Mouse (Mus musculus): ENCODE data around the gene Tcf7.

Gene Tcf7

DNA sequence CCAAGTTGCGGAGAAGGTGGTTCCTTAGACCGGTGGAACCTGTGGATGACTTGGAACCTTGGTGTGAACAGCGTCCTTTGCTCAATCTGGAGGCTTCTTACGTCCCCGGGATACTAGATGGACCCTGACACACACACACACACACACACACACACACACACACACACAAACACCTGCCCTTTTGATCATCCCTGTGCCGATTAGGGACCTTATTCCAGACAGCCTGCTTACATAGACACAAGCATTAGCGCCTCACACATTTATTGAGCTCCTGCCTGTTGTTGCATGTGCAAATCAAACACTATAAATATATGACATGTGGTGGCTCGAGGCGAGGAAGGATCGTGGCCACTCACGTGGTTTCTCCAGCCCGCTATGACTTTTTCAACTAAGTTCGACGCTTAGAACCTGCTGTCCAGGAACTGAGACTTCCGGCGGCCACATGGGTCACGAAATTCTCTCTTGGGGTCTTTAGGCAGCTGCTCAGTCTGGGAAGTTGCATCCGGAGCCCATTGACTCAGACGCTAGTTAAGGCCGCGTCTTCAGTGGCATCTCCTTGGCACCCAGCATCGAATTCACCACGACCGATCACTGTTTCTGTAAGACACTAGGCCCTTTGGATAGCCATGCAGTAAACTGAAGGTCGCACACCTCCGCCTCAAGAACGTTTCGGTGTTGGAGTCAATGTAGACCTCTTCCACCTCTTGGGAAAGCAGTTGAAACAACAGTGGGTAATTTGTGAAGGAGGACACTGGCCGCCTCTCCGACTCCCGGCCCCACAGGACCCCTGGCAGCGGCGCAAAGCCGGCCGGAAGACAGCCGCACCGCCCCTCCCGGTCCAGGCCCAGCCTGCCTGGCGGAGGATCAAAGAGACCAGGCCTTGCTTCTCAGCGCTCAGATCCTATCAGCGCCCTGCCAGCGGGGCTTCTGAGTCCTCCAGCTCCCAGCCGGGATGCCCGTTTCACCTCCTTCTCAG lies 1.1 kb upstream of the Tcf7 start:
- DNase-seq (ENCODE audit: low spot score) = peak; percentile 21

DNA sequence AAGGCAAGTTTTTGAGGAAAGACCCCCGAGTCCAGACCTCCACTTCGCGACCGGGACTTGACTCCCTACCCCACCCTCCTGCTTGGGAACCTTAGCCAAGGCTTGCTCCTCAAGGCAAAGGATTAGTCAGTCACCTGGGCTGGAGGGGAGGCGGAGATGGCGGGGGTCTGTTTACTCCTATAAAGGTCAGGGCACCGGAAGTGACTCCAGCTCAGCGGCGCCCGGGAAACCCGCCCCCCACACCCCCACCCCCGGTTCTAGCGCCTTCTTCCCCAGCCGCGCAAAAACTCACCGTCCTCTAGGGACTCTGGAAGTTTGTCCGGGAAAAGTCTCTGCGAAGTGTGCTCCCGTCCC lies 417 bp downstream of the Tcf7 start:
- no peak for DNase-seq (ENCODE audit: low spot score)

DNA sequence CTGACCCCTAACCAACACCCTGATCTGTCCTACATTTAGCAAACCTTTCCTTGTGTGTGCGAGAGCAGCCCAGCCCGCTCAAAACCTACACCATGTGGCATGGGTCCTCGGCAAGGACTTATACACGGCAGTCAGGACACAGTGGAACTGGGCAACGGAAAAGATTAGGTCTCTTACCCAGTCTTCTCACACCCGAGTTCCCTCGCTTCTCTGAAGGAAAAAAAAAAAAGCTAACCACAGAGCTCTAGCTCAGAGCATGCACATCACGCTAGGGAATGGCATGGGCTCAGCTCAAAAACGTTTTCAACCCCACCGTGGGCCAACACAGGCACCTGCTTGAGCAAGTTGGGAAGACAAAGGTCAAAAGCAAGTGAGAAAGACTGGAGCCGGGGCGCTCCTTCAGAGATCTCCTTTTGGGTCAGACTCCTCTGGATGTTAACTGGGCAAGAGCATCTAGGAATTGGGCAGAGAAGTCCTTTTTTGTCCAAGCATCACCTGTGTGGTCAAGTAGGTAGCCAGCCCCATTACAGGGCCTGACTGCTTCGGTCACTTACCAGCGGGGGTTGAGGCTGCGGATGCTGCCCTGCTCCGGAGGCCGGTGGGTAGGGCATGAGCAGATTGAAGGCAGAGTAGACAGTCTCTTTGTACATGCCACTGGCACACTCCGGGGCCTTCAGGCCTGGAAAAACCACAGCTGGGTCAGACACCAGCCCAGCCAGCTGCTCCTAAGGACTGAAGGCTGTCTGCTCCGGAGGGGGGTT lies 1.1 kb downstream of the Tcf7 start:
- no peak for DNase-seq (ENCODE audit: low spot score)

DNA sequence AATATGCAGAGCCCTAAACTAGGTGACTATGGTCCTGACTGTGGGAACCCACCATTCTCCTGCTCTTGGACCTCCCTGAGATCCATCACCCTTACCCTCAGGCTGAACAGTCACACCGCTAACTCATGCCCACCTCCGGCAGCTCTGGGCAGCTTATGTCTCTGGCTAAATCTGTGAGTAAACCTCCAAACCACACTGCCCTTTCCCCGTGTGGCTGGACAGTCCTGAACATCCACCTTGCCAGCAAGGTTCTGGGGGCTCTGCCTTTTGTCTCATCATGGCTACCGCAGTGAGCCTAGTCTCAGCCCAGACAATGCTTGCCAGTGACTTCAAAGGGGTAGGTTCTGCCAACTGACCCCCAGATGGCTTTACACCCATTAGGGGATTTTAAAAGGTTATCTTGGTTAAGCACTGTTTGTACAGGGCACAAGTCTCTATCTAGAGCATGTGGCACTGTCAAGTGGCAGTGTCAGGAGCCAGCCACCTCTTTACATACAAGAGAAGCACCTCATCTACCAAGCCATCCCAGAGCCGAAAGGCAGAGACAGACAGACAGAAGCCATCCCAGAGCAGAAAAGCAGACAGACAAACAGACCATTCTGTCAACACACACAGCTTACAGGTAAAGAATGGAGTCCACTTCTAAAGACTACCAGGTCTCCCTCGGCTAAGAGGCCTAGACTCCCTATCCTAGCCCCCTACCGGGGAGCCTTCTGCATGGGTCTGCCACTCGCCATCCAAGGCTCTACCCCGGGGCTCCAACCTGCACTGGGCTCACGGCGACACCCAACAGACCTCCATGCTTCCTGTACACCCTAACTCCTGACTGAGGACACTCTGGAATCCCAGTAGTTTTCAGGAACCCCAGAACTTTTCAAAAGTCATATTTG lies 2.0 kb downstream of the Tcf7 start:
- DNase-seq (ENCODE audit: low spot score) = no peak

DNA sequence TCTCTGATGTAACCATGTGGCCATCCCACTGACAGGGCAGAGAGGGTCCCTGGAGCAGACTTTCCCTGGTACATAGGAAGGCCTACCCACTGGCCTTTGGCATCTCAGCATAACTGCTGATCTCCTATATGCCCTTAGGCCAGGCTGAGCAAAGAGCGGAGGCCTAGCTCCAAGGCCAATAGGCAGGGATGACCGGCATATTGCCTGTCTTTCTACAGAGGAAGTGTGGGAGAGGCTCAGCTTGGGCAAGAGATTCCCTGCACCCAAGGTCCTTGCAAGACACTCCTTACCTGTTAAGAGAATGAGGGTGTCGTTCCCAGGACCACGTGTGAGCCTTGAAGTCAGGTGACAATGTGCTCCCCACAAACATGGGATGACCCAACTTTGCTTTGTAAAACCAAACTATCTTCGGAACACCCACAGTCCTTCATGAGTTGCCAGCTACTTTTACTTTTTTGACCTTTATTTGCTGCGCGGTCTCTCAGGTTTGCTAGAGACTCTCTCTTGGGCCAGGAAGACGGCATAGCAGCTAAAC lies 3.1 kb downstream of the Tcf7 start:
- DNase-seq (ENCODE audit: low spot score) = no peak

DNA sequence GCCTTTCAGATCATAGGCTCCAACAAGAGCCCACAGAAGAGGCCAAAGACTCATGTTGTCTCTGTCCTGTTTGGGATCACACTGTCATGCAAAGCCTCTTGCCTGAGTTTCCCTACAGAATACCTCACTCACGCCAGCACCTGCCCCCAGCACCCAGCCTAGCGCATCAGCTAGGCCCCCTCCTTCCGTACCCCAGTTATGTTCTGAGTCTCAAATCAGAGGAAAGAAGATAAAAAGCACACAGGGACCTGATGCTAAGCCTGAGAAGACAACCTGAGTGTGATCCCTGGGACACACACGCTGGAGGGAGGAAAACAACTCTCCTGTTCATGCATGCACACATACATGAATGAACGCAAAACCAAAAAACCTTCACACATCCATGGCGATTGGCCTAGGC lies 3.8 kb downstream of the Tcf7 start:
- no peak for DNase-seq (ENCODE audit: low spot score)

DNA sequence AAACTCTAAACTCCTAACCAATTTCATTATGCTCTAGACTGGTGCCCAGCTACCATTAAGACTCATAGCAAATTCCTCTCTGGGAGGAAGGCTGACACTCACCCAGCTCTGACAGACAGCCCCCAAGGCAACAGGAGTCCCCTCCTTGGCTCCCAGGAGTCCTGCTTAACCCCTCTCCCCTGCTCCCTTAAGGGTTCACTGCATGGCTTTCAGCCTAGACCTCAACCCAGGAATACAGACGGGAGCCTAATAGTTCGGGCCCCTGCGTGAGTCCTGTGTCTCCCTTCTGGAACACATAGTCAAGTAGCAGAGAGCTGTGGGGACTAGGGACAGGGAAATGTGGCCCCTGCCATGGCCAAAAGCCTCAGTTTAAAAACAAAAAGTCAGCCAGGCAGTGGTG lies 4.7 kb downstream of the Tcf7 start:
- no peak for DNase-seq (ENCODE audit: low spot score)

DNA sequence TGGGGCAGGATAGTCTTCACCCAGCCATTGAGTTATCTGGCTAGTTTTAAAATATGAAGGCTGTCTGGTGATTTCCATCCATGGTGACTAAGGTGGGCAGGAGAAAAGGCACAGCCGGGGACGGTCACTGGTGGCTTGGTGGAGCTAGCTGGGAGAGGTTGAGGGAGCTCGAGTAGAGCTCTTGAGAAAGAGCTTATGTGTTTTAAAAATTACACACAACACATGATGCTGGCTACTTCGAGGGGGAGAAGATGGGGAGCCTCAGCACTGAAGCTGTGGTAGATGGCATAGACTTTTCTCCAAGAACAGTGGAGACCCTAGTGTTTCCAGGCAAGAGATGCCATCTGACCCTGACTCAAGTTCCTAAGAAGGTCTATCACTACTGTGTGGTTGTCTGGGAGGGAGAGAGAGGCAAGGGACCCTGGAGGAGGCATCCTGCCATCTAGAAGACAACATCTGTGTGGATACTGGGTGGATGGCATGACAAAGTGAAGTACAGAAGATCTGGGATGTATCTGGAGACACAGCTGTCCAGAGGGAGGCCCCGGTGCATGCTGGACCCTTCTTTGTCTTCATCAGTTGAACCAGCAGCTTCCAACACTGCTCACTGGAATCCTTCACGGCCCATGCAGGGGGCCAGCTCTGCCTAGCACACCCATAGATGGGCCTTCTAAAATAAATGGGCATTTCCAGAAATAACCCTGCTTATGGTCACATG lies 5.2 kb downstream of the Tcf7 start:
- DNase-seq (ENCODE audit: low spot score) = no peak

DNA sequence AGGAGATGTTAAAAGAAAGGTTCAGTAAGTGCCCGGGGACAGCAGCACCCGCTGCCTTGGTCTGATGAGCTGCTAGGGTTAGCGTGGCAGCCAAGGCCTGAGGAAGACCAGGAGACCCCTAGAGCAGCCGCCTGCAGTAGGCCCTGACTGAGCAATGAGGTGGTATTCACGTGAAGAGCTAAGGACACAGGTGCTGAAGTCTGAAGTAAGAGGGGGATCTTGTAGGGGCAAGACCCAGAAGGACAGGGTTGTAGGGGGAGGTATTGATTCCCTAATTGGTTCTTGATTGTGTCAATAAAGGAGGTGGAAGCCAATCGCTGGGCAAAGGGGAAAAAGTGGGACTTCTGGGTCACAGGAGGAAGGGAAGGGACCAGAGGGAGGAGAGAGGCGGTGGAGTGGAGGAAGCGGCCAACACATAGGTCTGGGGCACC lies 5.8 kb downstream of the Tcf7 start:
- DNase-seq (ENCODE audit: low spot score) = no peak

DNA sequence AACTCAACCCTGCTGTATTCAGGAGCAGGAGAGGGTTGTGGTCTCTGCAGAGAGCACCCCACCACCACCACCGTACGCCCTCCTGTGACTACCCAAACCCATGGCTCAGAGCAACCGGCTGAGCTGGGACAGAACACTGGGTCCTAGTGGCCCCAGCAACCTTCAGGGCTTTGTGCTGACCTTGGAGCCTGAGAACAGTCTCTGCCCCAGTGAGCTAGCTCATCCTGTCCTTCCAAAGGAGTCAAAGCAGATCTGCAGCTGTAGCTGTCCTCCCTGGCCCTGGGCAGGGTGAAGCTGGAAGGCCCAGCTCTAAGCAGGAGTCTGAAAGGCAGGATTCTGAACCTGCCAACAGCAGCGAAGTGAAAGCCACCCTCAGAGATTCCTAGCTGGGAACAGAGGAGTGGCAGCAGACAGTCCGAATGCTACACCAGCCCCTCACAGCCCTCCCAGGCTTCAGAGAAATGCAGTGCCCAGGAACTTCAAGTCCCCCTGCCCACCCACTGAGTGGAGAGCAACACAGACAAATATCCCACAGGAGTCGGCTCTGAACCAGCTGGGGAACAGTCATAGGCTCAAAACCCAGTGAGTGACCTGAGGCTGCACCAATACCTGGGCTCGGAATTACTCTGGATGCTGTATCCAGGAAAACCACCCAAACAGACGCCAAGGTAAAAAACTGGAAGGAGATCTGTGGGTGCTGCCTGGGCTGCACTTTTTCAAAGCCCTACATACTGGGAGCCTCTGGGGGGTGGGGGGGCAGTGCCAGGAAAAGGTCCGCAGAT lies 6.8 kb downstream of the Tcf7 start:
- DNase-seq (ENCODE audit: low spot score) = peak; percentile 23

DNA sequence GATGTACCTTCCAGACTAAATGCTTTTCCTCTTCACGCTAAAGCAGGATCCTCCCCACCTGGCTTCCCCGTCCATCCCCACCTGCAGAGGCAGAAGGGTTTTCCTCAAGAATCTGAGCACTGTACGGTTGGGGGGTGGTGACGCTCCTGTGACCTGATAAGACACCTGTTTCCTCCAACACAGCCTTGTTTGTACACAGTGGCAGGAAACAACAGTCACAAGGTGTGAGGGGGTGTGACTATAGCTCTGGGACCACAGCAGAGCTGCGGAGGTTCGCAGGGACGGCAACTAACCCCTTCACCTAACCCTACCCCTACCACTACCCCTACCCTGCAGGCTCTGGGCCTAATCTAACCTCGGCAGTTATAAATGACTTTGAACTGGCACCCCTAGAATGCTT lies 7.4 kb downstream of the Tcf7 start:
- DNase-seq (ENCODE audit: low spot score) = no peak

DNA sequence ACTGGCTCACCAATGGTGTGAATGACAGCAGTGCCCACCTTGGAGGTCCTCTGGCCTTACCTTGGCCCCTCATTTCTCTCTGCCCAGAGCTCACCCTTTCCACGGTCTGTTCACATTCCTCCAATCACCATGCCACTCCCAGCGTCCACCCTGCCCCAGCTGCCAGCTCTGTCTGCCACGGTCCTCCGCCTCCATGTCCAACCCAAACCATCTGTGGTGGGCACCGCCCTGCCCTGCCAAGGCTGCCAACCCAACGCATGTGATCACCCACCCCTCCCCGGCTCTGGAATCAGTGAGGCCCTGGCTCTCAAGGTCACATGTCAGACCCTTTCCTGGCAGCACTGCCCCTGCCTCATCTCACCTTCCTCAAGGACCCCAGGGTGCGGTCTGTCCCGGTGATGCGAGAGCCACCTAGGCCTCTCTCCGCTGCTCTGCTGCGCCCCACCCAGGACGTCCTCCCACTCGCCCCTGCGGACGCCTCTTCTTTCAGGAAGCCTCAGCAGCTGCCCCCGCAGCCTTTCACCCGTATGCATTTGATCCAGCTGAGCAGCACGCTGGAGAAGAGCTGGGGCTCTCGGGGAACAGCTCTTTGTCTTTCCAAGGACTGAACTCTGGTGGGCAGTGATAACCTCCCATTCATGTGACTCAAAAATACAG lies 8.2 kb downstream of the Tcf7 start:
- no peak for DNase-seq (ENCODE audit: low spot score)

DNA sequence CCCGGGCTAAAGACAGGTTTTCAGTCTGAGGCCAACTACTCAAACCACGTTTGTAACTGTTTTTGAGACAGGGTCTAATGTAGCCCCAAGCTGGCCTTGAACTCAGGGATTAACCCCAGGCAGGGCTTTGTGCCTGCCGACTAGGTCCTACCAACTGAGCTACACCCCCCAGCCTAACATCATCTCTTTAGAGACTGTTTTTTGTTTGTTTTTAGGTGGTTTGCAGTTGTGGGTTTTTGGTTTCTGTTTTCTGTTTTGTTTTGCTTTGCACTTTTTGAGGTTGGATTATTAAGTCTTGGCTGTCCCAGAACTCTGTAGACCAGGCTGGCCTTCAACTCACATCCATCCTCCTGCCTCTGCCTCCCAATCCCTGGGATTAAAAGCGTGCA lies 8.9 kb downstream of the Tcf7 start:
- no peak for DNase-seq (ENCODE audit: low spot score)

DNA sequence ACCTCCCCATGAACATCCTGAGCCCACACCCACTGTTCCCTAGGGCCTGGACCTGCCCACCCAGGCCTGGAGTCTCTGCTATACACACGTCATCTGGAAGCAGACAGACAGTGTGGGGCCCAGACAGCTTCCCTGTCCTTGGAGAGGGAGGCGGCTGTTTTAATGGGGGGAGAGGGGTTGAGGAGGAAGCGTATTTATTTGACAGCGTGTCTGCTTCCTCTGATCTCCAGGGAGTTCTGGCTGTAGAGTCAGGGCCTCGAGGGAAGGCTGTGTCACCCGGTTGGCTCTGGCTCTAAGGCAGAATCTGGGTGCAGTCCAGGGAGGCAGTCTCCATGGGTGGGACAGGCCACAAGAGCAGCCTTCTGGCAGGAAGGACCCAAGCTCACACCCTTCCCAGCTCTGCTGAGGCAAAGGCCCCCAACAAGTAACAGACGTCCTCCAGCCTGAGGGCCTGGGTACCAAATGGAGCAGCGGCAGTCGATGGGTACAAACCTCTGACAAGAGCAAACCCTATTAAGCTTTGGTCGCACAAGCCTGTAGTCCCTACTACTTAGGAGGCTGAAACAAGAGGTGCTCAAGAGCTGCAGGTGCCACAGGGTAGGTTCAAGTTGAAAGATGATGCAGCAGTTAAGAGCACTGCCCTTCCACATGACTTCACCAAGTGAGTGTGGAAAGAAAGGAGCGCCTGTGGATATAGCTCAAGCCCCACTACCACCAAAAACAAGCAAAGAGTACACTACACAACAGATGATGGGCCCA lies 9.5 kb downstream of the Tcf7 start:
- no peak for DNase-seq (ENCODE audit: low spot score)

DNA sequence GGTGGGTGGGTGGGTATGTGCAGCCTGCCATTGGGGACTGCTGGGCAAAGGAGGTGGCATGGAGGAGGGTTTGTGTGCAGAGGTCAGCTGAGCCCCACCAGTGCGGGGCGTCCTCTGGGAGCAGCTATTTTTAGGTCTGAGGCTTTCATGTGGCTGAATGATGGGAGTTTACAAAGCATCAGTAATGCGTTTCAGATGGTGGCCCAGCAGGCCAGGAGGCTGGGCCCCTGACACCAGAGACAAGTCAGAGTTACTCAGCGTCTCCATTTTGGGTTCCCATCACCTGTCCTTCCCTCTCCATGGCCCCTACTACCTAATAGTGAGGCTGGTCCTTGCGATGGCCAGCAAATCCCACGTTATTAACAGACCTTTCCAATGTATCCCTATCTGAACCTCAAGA lies 10.2 kb downstream of the Tcf7 start:
- no peak for DNase-seq (ENCODE audit: low spot score)

DNA sequence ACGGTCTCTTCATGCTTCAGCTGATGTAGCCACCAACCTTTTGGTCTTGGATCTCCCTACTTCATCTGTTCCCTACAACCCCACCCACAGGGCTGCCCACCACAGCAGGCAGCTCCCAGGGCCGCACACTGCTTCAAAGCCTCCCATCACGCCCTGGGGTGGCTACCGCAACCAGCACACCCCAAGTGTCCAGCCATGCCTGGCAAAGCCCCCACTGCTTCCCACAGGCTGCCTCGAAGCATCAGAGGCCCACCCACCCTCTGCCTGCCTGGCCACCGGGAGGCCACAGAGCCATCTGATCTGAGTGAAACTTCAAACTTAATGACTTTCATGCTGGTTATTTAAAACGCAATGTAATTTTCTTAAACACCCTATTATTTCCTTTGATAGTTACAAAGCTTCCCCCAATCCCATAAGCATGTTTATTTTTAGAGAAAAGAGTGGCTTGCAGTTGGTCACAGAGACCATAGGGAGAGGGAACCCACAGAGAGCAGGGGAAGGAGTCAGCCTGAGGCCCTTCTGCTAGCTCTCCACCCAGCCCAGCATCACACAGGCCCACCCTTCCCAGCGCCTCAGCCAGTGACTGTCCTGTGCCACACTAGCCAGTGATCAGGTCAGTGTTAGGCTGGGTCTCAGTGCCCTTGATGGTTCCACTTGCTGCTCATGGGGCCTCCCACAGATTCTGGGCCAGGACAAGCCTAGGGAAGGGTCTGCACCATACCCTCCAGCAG lies 10.9 kb downstream of the Tcf7 start:
- no peak for DNase-seq (ENCODE audit: low spot score)

DNA sequence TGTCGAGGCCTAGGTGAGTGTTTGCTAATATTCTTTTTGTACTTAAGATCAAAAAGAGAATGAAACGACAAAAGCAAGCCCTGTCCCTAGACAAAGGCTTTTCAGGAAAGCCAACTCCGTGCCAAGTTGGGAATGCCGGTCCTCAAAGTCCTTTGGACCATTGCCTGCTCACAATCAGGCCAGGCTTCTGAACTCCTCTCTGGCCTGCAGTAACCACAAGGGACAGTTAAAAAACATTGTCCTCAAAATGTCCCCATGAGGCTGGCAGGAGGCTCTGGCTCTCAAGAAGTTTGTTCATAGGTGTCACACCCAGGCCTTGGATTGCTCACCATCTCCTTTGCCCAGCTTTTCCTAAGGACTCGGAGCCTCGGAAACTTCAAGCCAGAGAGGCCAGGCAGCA lies 13.0 kb downstream of the Tcf7 start:
- DNase-seq (ENCODE audit: low spot score) = no peak

DNA sequence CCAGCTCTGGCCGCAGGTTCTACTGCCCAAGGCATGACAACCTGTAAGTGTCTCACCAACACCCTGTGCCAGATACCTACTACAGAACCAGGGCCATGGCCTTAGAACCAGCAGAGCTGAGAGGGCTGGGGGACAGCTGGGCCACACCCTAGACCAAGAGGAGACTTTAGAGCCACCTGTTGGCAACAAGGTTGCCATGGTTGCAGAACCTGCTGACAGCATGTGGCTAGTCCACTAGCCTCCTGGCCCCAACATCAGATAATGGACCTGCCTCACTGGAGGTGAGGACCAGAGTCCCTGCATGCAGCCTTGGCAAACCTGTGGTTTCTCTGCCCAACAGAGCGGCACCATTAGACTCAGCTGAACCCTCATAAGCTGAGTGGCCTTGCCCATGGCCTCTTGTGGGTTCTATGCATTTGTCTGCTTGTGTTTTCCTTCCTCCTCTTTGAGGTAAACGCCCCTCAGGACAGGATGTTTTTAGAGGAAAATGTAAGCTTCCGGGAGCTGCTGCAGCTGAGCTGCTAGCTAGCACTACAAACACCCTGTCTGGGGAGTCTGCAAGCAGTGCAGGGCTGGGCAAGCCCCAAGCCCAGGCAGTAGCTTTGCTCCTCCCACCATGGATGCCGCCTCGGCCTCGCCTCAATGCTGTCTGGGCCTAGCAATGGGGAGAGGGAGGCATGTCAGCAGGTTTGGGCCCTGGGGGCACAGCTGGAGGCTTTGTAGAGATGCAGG lies 14.5 kb downstream of the Tcf7 start:
- no peak for DNase-seq (ENCODE audit: low spot score)
